Mouse (Mus musculus) heart, postnatal 0 days (tissue): ENCODE measurements around the gene Tenm2. TPM values are rescaled to one million over a fixed set of nuclear protein-coding genes. Genes with fewer than 3 reads are reported as not detected.

Experiments
- ATAC-seq: fragments of 200-750 bp; cut with Nextera tagmentation; 2 replicates; pipeline ENCODE4 v1.8.0; 2017; ENCODE audit warnings: low read depth, moderate number of reproducible peaks, moderate library complexity; ENCODE audit not compliant: insufficient read depth
- DNase-seq: peaks from one replicate; pipeline ENCODE4 v3.0.0-alpha.2; 2016; ENCODE audit warnings: low spot score
- H3K27ac ChIP-seq: fragments of 300-500 bp; sonication (generic); 2 replicates; pipeline ENCODE4 v1.5.1; 2014; ENCODE audit warnings: low read depth, mild to moderate bottlenecking
- H3K27me3 ChIP-seq: fragments of 300-500 bp; sonication (generic); 2 replicates; pipeline ENCODE4 v1.6.1; 2014; ENCODE audit warnings: low read length, mixed read lengths; ENCODE audit not compliant: control insufficient read depth, insufficient read depth
- H3K36me3 ChIP-seq: fragments of 300-500 bp; sonication (generic); replicated peaks from 2 replicates; pipeline ENCODE4 v1.6.1; 2014; ENCODE audit warnings: low read length, mixed read lengths; ENCODE audit not compliant: control insufficient read depth, insufficient read depth
- H3K4me1 ChIP-seq: fragments of 300-500 bp; sonication (generic); 2 replicates; pipeline ENCODE4 v1.6.1; 2014; ENCODE audit warnings: antibody characterized with exemption; ENCODE audit not compliant: control insufficient read depth, insufficient read depth
- H3K4me2 ChIP-seq: fragments of 300-500 bp; sonication (generic); 2 replicates; pipeline ENCODE4 v1.6.1; 2014; ENCODE audit warnings: low read depth, mild to moderate bottlenecking, low read length, moderate library complexity
- H3K4me3 ChIP-seq: fragments of 300-500 bp; sonication (generic); 2 replicates; pipeline ENCODE4 v1.5.1; 2014; ENCODE audit warnings: low read depth, low read length
- H3K9ac ChIP-seq: fragments of 300-500 bp; sonication (generic); replicated peaks from 2 replicates; pipeline ENCODE4 v1.6.1; 2014; ENCODE audit warnings: low read depth, low read length, mixed read lengths
- H3K9me3 ChIP-seq: fragments of 300-500 bp; sonication (generic); replicated peaks from 2 replicates; pipeline ENCODE4 v1.6.1; 2016; ENCODE audit warnings: low read length; ENCODE audit not compliant: control insufficient read depth
- CTCF ChIP-seq: IDR thresholded peaks from 2 replicates; pipeline ENCODE4 v1.5.1; 2016; ENCODE audit warnings: antibody characterized with exemption, control low read depth, low read depth
- EP300 ChIP-seq: IDR thresholded peaks from 2 replicates; pipeline ENCODE4 v1.6.1; 2016; ENCODE audit warnings: antibody characterized with exemption, low read depth
- WGBS: fragments of 180-500 bp; shearing (Covaris S2); extraction: QIAGEN DNeasy Blood & Tissue Kit; methylation state at CpG from one replicate; pipeline ENCODE4 v1.1.7; 2014; 5-methylcytosine and 5-hydroxymethylcytosine counted together
- polyA plus RNA-seq: library from polyadenylated mRNA; unstranded; fragments of >200 nt; fragmentation: Nextera tagmentation; extraction: Ambion mirVana; gene quantifications from 2 replicates; pipeline ENCODE4 v1.2.1, GENCODE M21; 2015
- total RNA-seq: library from RNA; depleted of rRNA; stranded (reverse); fragments of >200 nt; gene quantifications from 2 replicates; pipeline ENCODE4 v1.2.3, GENCODE M21; 2014; ENCODE audit warnings: low replicate concordance

Gene Tenm2
- total and polyA plus RNA-seq, 2 experiments from 2014 or later, result 0.14 to 0.95 TPM

GRCm38 (mm10) chr11:36940557-36941110 lies 295.1 kb downstream of the Tenm2 start:
- no peak for DNase-seq
- TF ChIP-seq EP300 (no peak), CTCF (no peak)

DNA sequence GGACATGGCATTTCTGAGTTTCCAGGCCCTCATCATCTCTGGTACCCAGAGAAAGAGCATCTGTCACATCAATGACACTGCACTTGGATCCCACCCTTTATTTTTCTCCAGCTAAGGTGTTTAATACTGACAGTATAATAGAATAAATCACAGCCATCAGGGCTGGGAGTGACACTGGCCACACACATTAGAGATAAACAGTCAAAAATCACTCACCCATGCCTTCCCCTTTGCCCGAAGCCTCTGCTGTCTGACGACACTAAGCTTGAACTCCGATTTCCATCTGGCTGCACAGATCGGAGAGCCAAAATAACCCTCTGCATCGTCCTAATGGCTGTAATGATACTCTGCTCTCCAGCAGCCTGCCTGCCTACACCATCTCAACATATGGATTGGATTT lies 305.9 kb downstream of the Tenm2 start:
- no peak for TF ChIP-seq CTCF
- no peak for TF ChIP-seq EP300
- Histone ChIP-seq H3K27me3 (no peaks in the 10 kb centered on the region), H3K4me1 (no peaks in the 10 kb centered on the region), H3K9me3 (no peaks in the 10 kb centered on the region), H3K4me3 (no peak overlapping the region), H3K9ac (no peak overlapping the region), H3K27ac (no peak overlapping the region), H3K4me2 (no peak overlapping the region), H3K36me3 (no peaks in the 10 kb centered on the region)
- ATAC-seq (no peak), DNase-seq (no peak)
- whole genome bisulfite sequencing, result 79% methylated on average over 5 of the region's 5 CpGs

More at GRCm38 (mm10) chr11:36940557-36941110, 295.1 kb downstream of the Tenm2 start:
- H3K36me3 ChIP-seq, result no peaks in the 10 kb centered on the region
- H3K4me2 ChIP-seq, result no peak overlapping the region
- H3K27ac ChIP-seq, result no peak overlapping the region
- H3K9me3 ChIP-seq, result no peaks in the 10 kb centered on the region
- H3K4me1 ChIP-seq, result no peaks in the 10 kb centered on the region
- H3K9ac ChIP-seq, result no peak overlapping the region
- ATAC-seq, result no peak
- H3K4me3 ChIP-seq, result no peak overlapping the region
- 39% methylated on average over 7 of the region's 7 CpGs for WGBS
- H3K27me3 ChIP-seq, result no peaks in the 10 kb centered on the region

GRCm38 (mm10) chr11:36926705-36927406 lies 308.9 kb downstream of the Tenm2 start:
- DNase-seq (no peak), ATAC-seq (no peak)
- H3K4me1 ChIP-seq, result no peaks in the 10 kb centered on the region
- H3K36me3 ChIP-seq, result no peaks in the 10 kb centered on the region
- H3K4me3 ChIP-seq, result no peak overlapping the region
- no peaks in the 10 kb centered on the region for H3K27me3 ChIP-seq
- no peak overlapping the region for H3K9ac ChIP-seq
- TF ChIP-seq EP300, result no peak
- no peak for TF ChIP-seq CTCF
- WGBS, result 74% methylated on average over 9 of the region's 9 CpGs
- no peaks in the 10 kb centered on the region for H3K9me3 ChIP-seq
- H3K27ac ChIP-seq, result no peak overlapping the region
- H3K4me2 ChIP-seq, result no peak overlapping the region

DNA sequence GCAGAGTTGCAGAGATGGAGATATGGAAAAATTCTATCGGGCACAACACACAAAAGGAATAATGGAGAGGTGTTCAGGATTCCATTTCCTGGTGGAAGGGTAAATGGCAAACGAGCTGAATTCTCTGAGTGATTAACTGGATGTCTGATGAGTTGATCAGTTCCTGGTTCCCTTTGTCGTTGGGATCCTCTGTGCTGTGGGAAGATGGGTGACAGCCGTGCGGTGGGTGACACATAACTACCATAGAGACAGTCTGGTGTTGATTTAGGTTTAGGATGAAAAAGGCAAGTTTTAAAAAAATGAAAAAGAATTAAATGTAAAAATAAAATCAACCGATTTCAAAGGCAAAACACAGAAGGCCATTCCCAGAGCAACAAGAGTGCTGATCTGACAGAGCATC lies 316.5 kb downstream of the Tenm2 start:
- Histone ChIP-seq H3K27ac (no peak overlapping the region), H3K9me3 (no peaks in the 10 kb centered on the region), H3K27me3 (no peaks in the 10 kb centered on the region), H3K4me3 (no peak overlapping the region), H3K4me2 (no peak overlapping the region), H3K9ac (no peak overlapping the region), H3K36me3 (no peaks in the 10 kb centered on the region), H3K4me1 (no peaks in the 10 kb centered on the region)
- no peak for TF ChIP-seq CTCF
- no peak for TF ChIP-seq EP300
- DNase-seq (no peak), ATAC-seq (no peak)
- 84% methylated on average over 6 of the region's 6 CpGs for WGBS

- 74% methylated on average over 4 of the region's 4 CpGs for WGBS
- no peaks in the 10 kb centered on the region for H3K36me3 ChIP-seq
Observed at GRCm38 (mm10) chr11:36911406-36911805, 324.4 kb downstream of the Tenm2 start.

More at GRCm38 (mm10) chr11:36911406-36911805, 324.4 kb downstream of the Tenm2 start:
- Histone ChIP-seq H3K4me3 (no peak overlapping the region), H3K27me3 (no peaks in the 10 kb centered on the region), H3K4me1 (no peaks in the 10 kb centered on the region), H3K4me2 (no peak overlapping the region), H3K9ac (no peak overlapping the region), H3K27ac (no peak overlapping the region), H3K9me3 (no peaks in the 10 kb centered on the region)
- no peak for ATAC-seq
- no peak for DNase-seq
- peak; percentile 44 for TF ChIP-seq CTCF
- TF ChIP-seq EP300, result no peak
